Mouse (Mus musculus) bone marrow macrophage, adult 2 months (primary cell): ENCODE measurements around the gene Mas1. TPM values are rescaled to one million over a fixed set of nuclear protein-coding genes. Genes with fewer than 3 reads are reported as not detected.
"Not testable (repeated sequence)": the region's sequence is repeated elsewhere in the genome, so short reads cannot be mapped to it uniquely, and the experiment has no call there.

Experiments used
- H3K27ac ChIP-seq: 2 replicates; pipeline ENCODE4 v1.5.1; 2012; ENCODE audit warnings: low read depth, low read length; ENCODE audit not compliant: insufficient read depth
- H3K4me1 ChIP-seq: 2 replicates; pipeline ENCODE4 v1.6.1; 2012; ENCODE audit warnings: low read length; ENCODE audit not compliant: control insufficient read depth, insufficient read depth
- H3K4me3 ChIP-seq: 2 replicates; pipeline ENCODE4 v1.5.1; 2012; ENCODE audit warnings: mild to moderate bottlenecking, low read length, moderate library complexity; ENCODE audit not compliant: insufficient read depth
- CTCF ChIP-seq: IDR thresholded peaks from 2 replicates; pipeline ENCODE4 v1.5.1; 2012; ENCODE audit warnings: low read depth, mild to moderate bottlenecking, low read length, moderate library complexity
- POLR2A ChIP-seq: IDR thresholded peaks from 2 replicates; pipeline ENCODE4 v1.6.1; 2012; ENCODE audit warnings: mild to moderate bottlenecking, low read depth, low read length, borderline replicate concordance
- polyA plus RNA-seq: library from polyadenylated mRNA; stranded (reverse); fragments of >200 nt; gene quantifications from 2 replicates; pipeline ENCODE4 v1.2.4, GENCODE M21; 2012; ENCODE audit not compliant: missing spikeins, insufficient read depth, insufficient read length

Mas1 gene
- polyA plus RNA-seq, 1 experiment: not detected

GRCm38 (mm10) chr17:12903372-12904333 lies 35.7 kb upstream of the Mas1 start:
- no peak overlapping the region for H3K4me3 ChIP-seq
- H3K4me1 ChIP-seq: peaks cover 3% of the 10 kb centered on the region
- TF ChIP-seq CTCF (no peak), POLR2A (no peak)

GRCm38 (mm10) chr17:12902291-12902690 lies 34.3 kb upstream of the Mas1 start:
- Histone ChIP-seq H3K27ac (no peak overlapping the region), H3K4me1 (peaks cover 3% of the 10 kb centered on the region), H3K4me3 (no peak overlapping the region)
- TF ChIP-seq CTCF: no peak
- TF ChIP-seq POLR2A: no peak

More at GRCm38 (mm10) chr17:12903372-12904333, 35.7 kb upstream of the Mas1 start:
- peak overlapping the region; percentile 28; the same call in 1 of the 2 replicates for H3K27ac ChIP-seq

- not testable (repeated sequence) for H3K4me1 ChIP-seq, H3K27ac ChIP-seq, H3K4me3 ChIP-seq
Observed at GRCm38 (mm10) chr17:12898607-12899006, 30.7 kb upstream of the Mas1 start.

GRCm38 (mm10) chr17:12897674-12898073 lies 29.7 kb upstream of the Mas1 start:
- Histone ChIP-seq H3K27ac (no peak overlapping the region), H3K4me1 (no peaks in the 10 kb centered on the region)
- TF ChIP-seq CTCF (no peak), POLR2A (no peak)

GRCm38 (mm10) chr17:12892033-12892432 lies 24.1 kb upstream of the Mas1 start:
- Histone ChIP-seq H3K4me1 (no peaks in the 10 kb centered on the region), H3K4me3 (no peak overlapping the region), H3K27ac (no peak overlapping the region)
- no peak for TF ChIP-seq CTCF
- TF ChIP-seq POLR2A: no peak

More at GRCm38 (mm10) chr17:12897674-12898073, 29.7 kb upstream of the Mas1 start:
- no peak overlapping the region for H3K4me3 ChIP-seq

GRCm38 (mm10) chr17:12891054-12891453 lies 23.1 kb upstream of the Mas1 start:
- no peaks in the 10 kb centered on the region for H3K4me1 ChIP-seq
- H3K27ac ChIP-seq: no peak overlapping the region
- TF ChIP-seq POLR2A (no peak), CTCF (no peak)
- H3K4me3 ChIP-seq: no peak overlapping the region

GRCm38 (mm10) chr17:12887021-12887775 lies 19.3 kb upstream of the Mas1 start:
- Histone ChIP-seq H3K4me1 (no peaks in the 10 kb centered on the region), H3K4me3 (no peak overlapping the region), H3K27ac (no peak overlapping the region)
- TF ChIP-seq CTCF (no peak), POLR2A (no peak)

GRCm38 (mm10) chr17:12886620-12887019 lies 18.7 kb upstream of the Mas1 start:
- no peak overlapping the region for H3K27ac ChIP-seq
- H3K4me1 ChIP-seq: no peaks in the 10 kb centered on the region
- TF ChIP-seq CTCF (no peak), POLR2A (no peak)
- no peak overlapping the region for H3K4me3 ChIP-seq

GRCm38 (mm10) chr17:12881216-12881615 lies 13.3 kb upstream of the Mas1 start:
- Histone ChIP-seq H3K4me1 (no peaks in the 10 kb centered on the region; the same call in 1 of the 2 replicates), H3K27ac (no peak overlapping the region), H3K4me3 (no peak overlapping the region)
- TF ChIP-seq POLR2A: no peak
- TF ChIP-seq CTCF: no peak

- H3K4me3 ChIP-seq: no peak overlapping the region
- H3K27ac ChIP-seq: no peak overlapping the region
- H3K4me1 ChIP-seq: no peaks in the 10 kb centered on the region; the same call in 1 of the 2 replicates
- TF ChIP-seq POLR2A (no peak), CTCF (peak; percentile 43)
Observed at GRCm38 (mm10) chr17:12880178-12880577, 12.2 kb upstream of the Mas1 start.
